Comparison of ENCODE assay signal across 19 mouse cellular contexts in the genomic region with DNA sequence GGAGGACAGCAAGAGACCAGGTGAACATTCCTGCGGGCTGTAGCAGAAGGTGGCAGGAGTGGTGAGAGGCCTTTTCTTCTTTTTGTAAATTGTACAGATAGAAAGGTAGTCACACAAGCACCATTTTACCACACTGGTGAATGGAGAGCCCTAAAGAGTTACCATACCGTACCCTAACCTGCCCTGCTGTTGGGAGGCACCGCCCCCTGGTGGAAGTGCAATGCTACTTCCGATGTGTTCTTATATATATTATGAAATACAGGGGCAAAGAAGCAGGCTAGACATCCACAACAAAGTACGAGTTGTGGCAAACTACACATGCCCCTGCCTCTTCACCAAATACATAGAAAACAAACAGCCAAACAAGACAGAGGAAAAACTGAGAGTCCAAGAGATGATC. TPM values are rescaled to one million over a fixed set of nuclear protein-coding genes. Genes with fewer than 3 reads are reported as not detected.
DNase-seq lines count a peak whose midpoint lies in the region; ATAC-seq and TF ChIP-seq lines count a peak whose summit lies in the region.
"Had no signal": no experiment of that assay in that cellular context is flagged by ENCODE, and none has a peak within 500 bp of the region (broad histone marks: within the 10 kb centered on the region; RNA-seq: fewer than 3 reads in every experiment).

No protein-coding gene starts in this region.

- H3K27me3 ChIP-seq in liver, adult 2 months (ENCODE audit: control insufficient read depth, insufficient read depth, low read length), result no peaks in the 10 kb centered on the region
- H3K27me3 ChIP-seq in liver, embryonic 12.5 days (replicated peaks), result no peaks in the 10 kb centered on the region
- no peaks in the 10 kb centered on the region for H3K27me3 ChIP-seq in E14TG2a.4 (ENCODE audit: insufficient read depth, low read length)
- H3K27me3 ChIP-seq: forebrain, embryonic 12.5 days; heart, embryonic 12.5 days had no signal

- H3K9me3 ChIP-seq in liver, embryonic 12.5 days (replicated peaks), result no peaks in the 10 kb centered on the region; the same call in 1 of the 2 replicates
- peaks cover 4% of the 10 kb centered on the region; the same call in 1 of the 2 replicates for H3K9me3 ChIP-seq in E14TG2a.4 (ENCODE audit: low read length)

- H3K4me1 ChIP-seq in liver, adult 2 months (ENCODE audit: control insufficient read depth, insufficient read depth, low read length), result no peaks in the 10 kb centered on the region
- no peaks in the 10 kb centered on the region for H3K4me1 ChIP-seq in liver, embryonic 12.5 days
- no peaks in the 10 kb centered on the region; the same call in 1 of the 2 replicates for H3K4me1 ChIP-seq in E14TG2a.4 (replicated peaks; ENCODE audit: low read depth, low read length)
- H3K4me1 ChIP-seq: forebrain, embryonic 12.5 days; heart, embryonic 12.5 days; limb, embryonic 10.5 days had no signal

- no peak for TF ChIP-seq POLR2A in liver, adult 2 months (IDR thresholded peaks at IDR 0.05; ENCODE audit: extremely low read depth, insufficient read depth, low read length)

- no peak for ATAC-seq in liver, embryonic 12.5 days

- no peak overlapping the region for H3K4me3 ChIP-seq in liver, adult 2 months (ENCODE audit: insufficient read depth, low read depth, low read length)
- H3K4me3 ChIP-seq in liver, embryonic 12.5 days, result no peak overlapping the region
- no peak overlapping the region for H3K4me3 ChIP-seq in E14TG2a.4 (replicated peaks; ENCODE audit: low read length)
- H3K4me3 ChIP-seq: forebrain, embryonic 12.5 days; gastrocnemius, adult 2 months; heart, embryonic 12.5 days; limb, embryonic 10.5 days had no signal

- TF ChIP-seq CTCF in liver, adult 2 months (IDR thresholded peaks at IDR 0.05; ENCODE audit: low read depth, low read length), result peak; percentile 52
- peak; percentile 53 for TF ChIP-seq CTCF in E14TG2a.4 (conservative IDR thresholded peaks at IDR 0.05; ENCODE audit: low read length)

- H3K4me2 ChIP-seq in liver, embryonic 12.5 days, result no peak overlapping the region
- H3K4me2 ChIP-seq: forebrain, embryonic 12.5 days; heart, embryonic 12.5 days; midbrain, embryonic 11.5 days had no signal

- H3K9ac ChIP-seq in liver, adult 2 months (ENCODE audit: low read depth, low read length), result no peak overlapping the region
- no peak overlapping the region for H3K9ac ChIP-seq in liver, embryonic 12.5 days
- H3K9ac ChIP-seq: forebrain, embryonic 12.5 days; heart, embryonic 12.5 days had no signal

- no peak overlapping the region for H3K27ac ChIP-seq in liver, adult 2 months (replicated peaks; ENCODE audit: insufficient read depth, low read depth, low read length)
- no peak overlapping the region for H3K27ac ChIP-seq in liver, embryonic 12.5 days
- H3K27ac ChIP-seq: forebrain, embryonic 12.5 days; gastrocnemius, adult 2 months; limb, embryonic 10.5 days had no signal

- no peaks in the 10 kb centered on the region for H3K79me2 ChIP-seq in liver, adult 2 months (ENCODE audit: control insufficient read depth, insufficient read depth, low read length)

- H3K36me3 ChIP-seq in liver, adult 2 months (ENCODE audit: control insufficient read depth, insufficient read depth, low read length), result no peaks in the 10 kb centered on the region
- H3K36me3 ChIP-seq in liver, embryonic 12.5 days, result no peaks in the 10 kb centered on the region
- no peaks in the 10 kb centered on the region for H3K36me3 ChIP-seq in E14TG2a.4 (ENCODE audit: insufficient read depth, low read length)
- H3K36me3 ChIP-seq: forebrain, embryonic 12.5 days; heart, embryonic 12.5 days; limb, embryonic 10.5 days had no signal

- DNase-seq in cerebellum, adult 8-10 months, result peak; percentile 3
- DNase-seq in cerebellum, postnatal 10 days, result no peak
- DNase-seq in liver, adult 2 months (ENCODE audit: extremely low read depth, low read depth, low spot score), result peak; percentile 4
- DNase-seq in WW6 (ENCODE audit: low read depth, low spot score), result peak; percentile 11
- DNase-seq in gastrocnemius, adult 18-20 months (ENCODE audit: low spot score), result no peak
- DNase-seq in frontal cortex, postnatal 25 days (ENCODE audit: low spot score in 2 of 2), result no peak
- DNase-seq: gastrocnemius, adult 2 months; layer of hippocampus, adult 9-11 months had no signal

- WGBS in liver, adult 2 months, result 53% methylated on average over 5 of the region's 5 CpGs
- WGBS in liver, embryonic 12.5 days (ENCODE audit: insufficient replicate concordance), result 43% methylated on average over 5 of the region's 5 CpGs

RNA-seq across cellular contexts. Expression of a gene that starts 19.9 kb away (rescaled TPM):
- not detected in 2 replicates for total RNA-seq in liver, adult 2 months (2014; rRNA removed)
- not detected in 2 replicates for polyA plus RNA-seq in liver, adult 2 months (2012; rRNA removed)
- not detected in 2 replicates for polyA plus RNA-seq in liver, embryonic 12.5 days (2016; fragmentation: Nextera tagmentation; extraction: Ambion mirVana)
- total RNA-seq in gastrocnemius, adult 18-20 months (2021), result not detected
- total RNA-seq: gastrocnemius, adult 2 months; hematopoietic stem cell, adult 5-6 weeks had no signal
- polyA plus RNA-seq: embryonic facial prominence, embryonic 14.5 days; forebrain, embryonic 12.5 days; heart, embryonic 12.5 days; intestine, embryonic 14.5 days; limb, embryonic 10.5 days; lung, embryonic 16.5 days; midbrain, embryonic 11.5 days; stomach, embryonic 14.5 days had no signal

Comparison
In these comparisons a context has a peak if more than half of its experiments do, and no peak if none do; other contexts are left out.
1. DNase-seq: peak in cerebellum, adult 8-10 months (single experiment), liver, adult 2 months (single experiment) and WW6 (single experiment); none in cerebellum, postnatal 10 days (0 of 2), gastrocnemius, adult 18-20 months (single experiment) and frontal cortex, postnatal 25 days (0 of 2).